Mouse (Mus musculus): ENCODE results near the gene Siva1.

DNA sequence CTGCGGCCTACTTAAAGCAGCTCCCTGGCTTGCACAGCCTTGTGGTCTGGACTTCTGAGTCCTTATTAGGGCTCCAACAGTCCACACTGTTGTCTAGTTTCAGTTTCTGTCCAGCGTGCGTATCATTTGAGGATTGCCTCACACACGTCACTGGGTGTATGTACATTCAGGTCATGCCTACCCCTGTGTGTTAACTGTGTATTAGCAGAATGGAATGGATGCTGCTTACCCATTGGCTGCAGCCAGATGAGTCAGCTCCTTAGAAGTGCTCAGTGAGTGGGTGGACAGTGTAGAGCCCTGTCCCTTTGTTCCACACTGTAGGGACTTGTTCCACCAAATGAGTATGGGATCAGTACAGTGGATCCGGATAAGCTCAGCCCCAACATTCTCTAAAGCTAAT is 3.6 kb downstream of the Siva1 start:
- TF ChIP-seq USF1 (IDR thresholded peaks at IDR 0.05; ENCODE audit: low read depth) (no peak), CTCF (IDR thresholded peaks at IDR 0.05; ENCODE audit: control insufficient read depth, insufficient read depth, insufficient read length) (no peak), CEBPB (IDR thresholded peaks at IDR 0.05; ENCODE audit: low read depth) (no peak), MAX (IDR thresholded peaks at IDR 0.05) (no peak), MYOG (IDR thresholded peaks at IDR 0.05; ENCODE audit: control insufficient read depth, extremely low read depth, insufficient read length) (no peak), FOSL1 (IDR thresholded peaks at IDR 0.05; ENCODE audit: insufficient read depth, low read length, poor library complexity, severe bottlenecking) (no peak)
